Mouse (Mus musculus) liver, postnatal 0 days (tissue): Measurements from ENCODE around the gene Cfap206. TPM values are rescaled to one million over a fixed set of nuclear protein-coding genes. Genes with fewer than 3 reads are reported as not detected.

Experiments used
- ATAC-seq: fragments of 200-750 bp; cut with Nextera tagmentation; 2 replicates; pipeline ENCODE4 v1.8.0; 2017; ENCODE audit warnings: mild to moderate bottlenecking, moderate library complexity
- DNase-seq: peaks from one replicate; pipeline ENCODE4 v3.0.0-alpha.2; 2016
- H3K27ac ChIP-seq: fragments of 300-500 bp; sonication (generic); 2 replicates; pipeline ENCODE4 v1.5.1; 2014; ENCODE audit warnings: antibody characterized with exemption, moderate library complexity, mild to moderate bottlenecking, low read depth
- H3K27me3 ChIP-seq: fragments of 300-500 bp; sonication (generic); 2 replicates; pipeline ENCODE4 v1.6.1; 2014; ENCODE audit warnings: low read length, control low read depth, mixed read lengths; ENCODE audit not compliant: insufficient read depth
- H3K36me3 ChIP-seq: fragments of 300-500 bp; sonication (generic); replicated peaks from 2 replicates; pipeline ENCODE4 v1.6.1; 2014; ENCODE audit warnings: mild to moderate bottlenecking, control low read depth, low read length, moderate library complexity, mixed read lengths; ENCODE audit not compliant: insufficient read depth
- H3K4me1 ChIP-seq: fragments of 300-500 bp; sonication (generic); 2 replicates; pipeline ENCODE4 v1.6.1; 2014; ENCODE audit warnings: antibody characterized with exemption, mild to moderate bottlenecking, control low read depth; ENCODE audit not compliant: insufficient read depth
- H3K4me2 ChIP-seq: fragments of 300-500 bp; sonication (generic); 2 replicates; pipeline ENCODE4 v1.6.1; 2014; ENCODE audit warnings: low read depth, mild to moderate bottlenecking, low read length, moderate library complexity, mixed read lengths
- H3K4me3 ChIP-seq: fragments of 300-500 bp; sonication (generic); 2 replicates; pipeline ENCODE4 v1.5.1; 2014; ENCODE audit warnings: low read depth, low read length
- H3K9ac ChIP-seq: fragments of 300-500 bp; sonication (generic); replicated peaks from 2 replicates; pipeline ENCODE4 v1.6.1; 2014; ENCODE audit warnings: mild to moderate bottlenecking, moderate library complexity
- H3K9me3 ChIP-seq: fragments of 300-500 bp; sonication (generic); 2 replicates; pipeline ENCODE4 v1.6.1; 2016; ENCODE audit warnings: mild to moderate bottlenecking, control low read depth, low read length, mixed read lengths
- CTCF ChIP-seq: sonication (generic); IDR thresholded peaks from 2 replicates; pipeline ENCODE4 v1.5.1; 2016; ENCODE audit warnings: antibody characterized with exemption, low read depth
- EP300 ChIP-seq: IDR thresholded peaks from 2 replicates; pipeline ENCODE4 v1.6.1; 2016; ENCODE audit warnings: antibody characterized with exemption, low read depth, mild to moderate bottlenecking
- WGBS: fragments of 180-500 bp; shearing (Covaris S2); extraction: QIAGEN DNeasy Blood & Tissue Kit; methylation state at CpG from one replicate; pipeline ENCODE4 v1.1.7; 2014; ENCODE audit not compliant: insufficient replicate concordance; 5-methylcytosine and 5-hydroxymethylcytosine counted together
- polyA plus RNA-seq: library from polyadenylated mRNA; unstranded; fragments of >200 nt; fragmentation: Nextera tagmentation; extraction: Ambion mirVana; gene quantifications from 2 replicates; pipeline ENCODE4 v1.2.1, GENCODE M21; 2015

The Cfap206 gene
- polyA plus RNA-seq = not detected in 2 replicates

DNA sequence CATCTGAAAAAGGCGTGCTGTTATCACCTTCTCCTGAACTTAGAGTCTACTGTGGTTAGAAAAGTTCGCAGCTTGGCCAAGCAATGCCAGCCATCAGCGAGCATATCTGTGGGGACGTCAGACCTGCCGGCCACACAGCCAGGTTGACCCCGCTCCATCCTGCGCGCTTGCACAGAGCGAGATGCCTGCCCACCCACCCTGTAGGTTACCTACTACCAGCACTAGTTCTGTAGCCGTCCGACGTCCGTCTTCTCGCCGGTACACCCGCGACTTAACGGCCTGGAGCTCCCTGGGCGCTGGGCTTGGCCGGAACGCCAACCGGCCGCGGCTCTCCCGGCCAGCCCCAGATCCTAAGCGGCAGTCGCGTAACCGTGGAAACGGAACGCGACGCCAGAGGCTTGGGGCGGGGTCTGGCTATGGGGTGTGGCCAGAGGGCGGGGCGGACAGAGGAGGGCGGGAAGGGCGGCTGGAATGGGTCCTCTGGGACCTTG is at the start of gene Cfap206:
Cfap206 (minus strand) TSS at position 356 of the 491 bp plus-strand sequence.
- Histone ChIP-seq H3K9me3 (no peaks in the 10 kb centered on the region), H3K4me1 (peaks cover 7% of the 10 kb centered on the region; the same call in 1 of the 2 replicates), H3K4me2 (peak within 1 kb of the TSS; percentile 83), H3K27ac (no peak within 1 kb of the TSS), H3K36me3 (no peaks in the 10 kb centered on the region), H3K4me3 (peak within 1 kb of the TSS; percentile 45), H3K9ac (peak within 1 kb of the TSS; percentile 35; the same call in 1 of the 2 replicates), H3K27me3 (peaks cover 10% of the 10 kb centered on the region; the same call in 1 of the 2 replicates)
- ATAC-seq (peak; percentile 91), DNase-seq (peak; percentile 79)
- TF ChIP-seq CTCF (no peak), EP300 (no peak)
- under 1% methylated on average over 38 of the region's 38 CpGs for WGBS

- peak; percentile 59; the same call in 1 of the 2 replicates for TF ChIP-seq EP300
- TF ChIP-seq CTCF = peak; percentile 97
- DNase-seq (peak; percentile 96), ATAC-seq (peak; percentile 99)
- Histone ChIP-seq H3K4me2 (peak within 1 kb of the TSS; percentile 73), H3K9me3 (no peaks in the 10 kb centered on the region), H3K4me1 (peaks cover 4% of the 10 kb centered on the region), H3K9ac (peak within 1 kb of the TSS; percentile 73), H3K27me3 (no peaks in the 10 kb centered on the region), H3K27ac (peak within 1 kb of the TSS; percentile 82), H3K36me3 (no peaks in the 10 kb centered on the region), H3K4me3 (peak within 1 kb of the TSS; percentile 70)
- whole genome bisulfite sequencing = 5% methylated on average over 40 of the region's 40 CpGs
Observed at GRCm38 (mm10) chr4:34777677-34778527, 47.9 kb upstream of the Cfap206 start, which contains the start of gene Smim8. Gene Smim8 (minus strand): TSS chr4:34778423.

DNA sequence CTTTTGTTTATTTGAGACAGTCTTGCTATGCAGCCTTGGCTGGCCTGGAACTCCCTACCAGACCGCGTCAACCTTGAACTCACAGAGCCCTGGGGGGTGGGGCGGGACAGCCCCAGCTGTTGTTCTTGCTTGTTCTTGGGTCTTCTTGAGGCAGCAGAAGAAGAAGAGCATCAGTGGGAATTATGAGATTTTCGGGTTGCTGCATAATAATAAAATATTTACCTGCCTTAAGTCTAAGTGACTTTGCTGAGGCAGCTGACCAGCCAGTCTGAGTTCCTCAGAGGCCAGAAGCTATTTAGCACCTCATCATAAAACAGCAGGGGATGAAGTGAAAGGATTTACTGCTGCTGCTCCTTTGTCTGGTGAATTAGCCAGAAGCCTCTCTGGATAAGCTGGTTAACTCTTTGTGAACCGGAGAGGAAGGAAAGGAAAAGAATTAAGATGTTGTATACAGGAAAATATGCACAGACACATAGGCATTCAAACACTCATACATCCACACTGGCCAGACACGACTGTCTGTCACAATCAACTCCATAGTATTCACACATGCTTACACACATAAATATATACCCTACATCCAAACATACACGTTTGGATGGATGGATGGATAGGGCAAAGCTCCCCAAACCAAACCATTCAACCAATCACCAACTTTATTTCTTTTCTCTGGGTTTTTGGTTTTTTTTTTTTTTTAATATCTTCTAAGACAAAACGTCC is 41.8 kb upstream of the Cfap206 start:
- no peak overlapping the region for H3K4me2 ChIP-seq
- DNase-seq (no peak), ATAC-seq (no peak)
- no peak overlapping the region for H3K27ac ChIP-seq
- no peak overlapping the region for H3K9ac ChIP-seq
- H3K27me3 ChIP-seq = no peaks in the 10 kb centered on the region
- no peak overlapping the region for H3K4me3 ChIP-seq
- H3K9me3 ChIP-seq = no peaks in the 10 kb centered on the region
- 54% methylated on average over 8 of the region's 8 CpGs for WGBS
- TF ChIP-seq EP300 (no peak), CTCF (no peak)
- peaks cover 3% of the 10 kb centered on the region for H3K4me1 ChIP-seq
- peaks cover 8% of the 10 kb centered on the region; the same call in 1 of the 2 replicates for H3K36me3 ChIP-seq

GRCm38 (mm10) chr4:34756163-34756562 is 26.2 kb upstream of the Cfap206 start, which contains the start of gene Gm136:
Gene Gm136 (minus strand): TSS chr4:34756263.
- ATAC-seq = no peak

DNA sequence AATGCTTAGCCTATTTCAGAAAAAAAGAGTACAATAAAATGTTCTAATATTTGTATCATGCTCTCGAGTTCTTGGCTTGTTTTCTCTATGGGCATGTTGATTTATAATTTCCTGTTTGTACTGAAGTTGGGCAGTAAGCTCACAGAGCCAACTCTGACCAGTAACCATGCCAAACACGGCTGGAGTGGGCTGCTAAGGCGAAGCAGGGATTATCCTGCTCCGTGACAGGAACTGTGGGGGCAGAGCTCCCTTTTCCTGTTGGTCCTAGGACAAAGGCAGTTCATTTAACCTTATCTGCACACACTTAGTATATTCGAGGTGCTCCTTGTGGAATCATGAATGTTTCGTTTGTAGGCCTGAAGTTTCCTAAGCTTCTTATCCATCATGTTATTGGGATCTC is 19.2 kb upstream of the Cfap206 start:
- no peak overlapping the region for H3K9ac ChIP-seq
- DNase-seq (no peak), ATAC-seq (no peak)
- no peak overlapping the region for H3K4me3 ChIP-seq
- TF ChIP-seq EP300 = no peak
- no peak for TF ChIP-seq CTCF
- no peaks in the 10 kb centered on the region for H3K36me3 ChIP-seq
- WGBS = 54% methylated on average over 6 of the region's 6 CpGs
- no peak overlapping the region for H3K27ac ChIP-seq
- H3K4me2 ChIP-seq = no peak overlapping the region
- no peaks in the 10 kb centered on the region for H3K9me3 ChIP-seq
- no peaks in the 10 kb centered on the region for H3K4me1 ChIP-seq
- H3K27me3 ChIP-seq = no peaks in the 10 kb centered on the region

More at GRCm38 (mm10) chr4:34756163-34756562, 26.2 kb upstream of the Cfap206 start, which contains the start of gene Gm136:
- no peak for DNase-seq
- TF ChIP-seq EP300 = no peak
- no peak for TF ChIP-seq CTCF
- H3K9me3 ChIP-seq = no peaks in the 10 kb centered on the region
- H3K27ac ChIP-seq = no peak within 1 kb of the TSS
- H3K27me3 ChIP-seq = no peaks in the 10 kb centered on the region
- no peak within 1 kb of the TSS for H3K9ac ChIP-seq
- no peaks in the 10 kb centered on the region for H3K36me3 ChIP-seq
- WGBS = 56% methylated on average over 1 of the region's 1 CpGs
- no peak within 1 kb of the TSS for H3K4me3 ChIP-seq
- H3K4me1 ChIP-seq = no peaks in the 10 kb centered on the region
- H3K4me2 ChIP-seq = no peak within 1 kb of the TSS

DNA sequence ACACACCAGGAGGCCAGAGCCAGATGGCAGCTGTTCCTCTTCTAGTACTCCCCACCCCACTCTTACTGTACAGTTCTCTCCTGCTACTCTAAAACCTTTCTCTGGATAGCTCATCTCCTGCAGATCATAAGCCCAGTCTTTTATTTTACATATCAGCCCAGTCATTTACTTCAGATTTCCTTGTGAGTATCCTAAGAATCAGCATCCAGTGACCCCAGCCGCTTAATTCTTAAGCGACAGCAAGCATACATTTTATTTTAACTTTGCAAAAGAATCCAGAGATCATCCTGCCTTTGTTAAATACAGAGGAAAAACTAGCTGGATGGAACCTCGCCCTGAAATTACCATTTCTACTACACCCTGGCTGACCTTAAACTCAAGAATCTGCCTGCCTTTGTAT is 4.5 kb upstream of the Cfap206 start:
- Histone ChIP-seq H3K4me2 (no peak overlapping the region), H3K9me3 (no peaks in the 10 kb centered on the region), H3K36me3 (no peaks in the 10 kb centered on the region), H3K4me1 (peaks cover 7% of the 10 kb centered on the region; the same call in 1 of the 2 replicates), H3K27me3 (peaks cover 7% of the 10 kb centered on the region; the same call in 1 of the 2 replicates), H3K9ac (no peak overlapping the region), H3K4me3 (no peak overlapping the region), H3K27ac (no peak overlapping the region)
- no peak for DNase-seq
- WGBS = 69% methylated on average over 3 of the region's 3 CpGs
- ATAC-seq = no peak
- TF ChIP-seq EP300 (no peak), CTCF (no peak)
